Mouse (Mus musculus) telencephalon, adult 2 months (tissue): ENCODE data around the gene H2-DMb2.
"Not testable (repeated sequence)": the region's sequence is repeated elsewhere in the genome, so short reads cannot be mapped to it uniquely, and the experiment has no call there.

Experiments
- DNase-seq: peaks from one replicate; pipeline ENCODE4 v3.0.0-alpha.2; 2011; ENCODE audit warnings: low read depth, low spot score

H2-DMb2 gene

DNA sequence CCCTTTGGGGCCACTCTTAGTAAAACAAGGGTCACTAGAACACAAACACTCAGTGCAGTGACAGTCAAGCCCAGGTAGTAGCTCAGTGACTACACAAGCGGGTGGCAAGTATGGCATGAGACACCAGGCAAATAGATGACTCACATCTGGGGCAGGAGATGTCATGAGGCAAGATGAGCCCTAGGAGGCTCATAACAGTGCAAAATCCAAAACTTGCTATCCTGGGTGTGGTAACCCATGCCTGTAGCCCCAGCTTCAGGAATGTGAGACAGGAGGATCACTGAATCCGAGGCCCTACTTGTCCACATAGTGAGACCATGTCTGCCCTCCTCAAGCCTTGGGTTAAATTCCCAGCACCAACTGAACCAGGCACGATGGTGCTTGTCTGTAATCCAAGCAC, 8.7 kb upstream of the H2-DMb2 start:
- no peak for DNase-seq

DNA sequence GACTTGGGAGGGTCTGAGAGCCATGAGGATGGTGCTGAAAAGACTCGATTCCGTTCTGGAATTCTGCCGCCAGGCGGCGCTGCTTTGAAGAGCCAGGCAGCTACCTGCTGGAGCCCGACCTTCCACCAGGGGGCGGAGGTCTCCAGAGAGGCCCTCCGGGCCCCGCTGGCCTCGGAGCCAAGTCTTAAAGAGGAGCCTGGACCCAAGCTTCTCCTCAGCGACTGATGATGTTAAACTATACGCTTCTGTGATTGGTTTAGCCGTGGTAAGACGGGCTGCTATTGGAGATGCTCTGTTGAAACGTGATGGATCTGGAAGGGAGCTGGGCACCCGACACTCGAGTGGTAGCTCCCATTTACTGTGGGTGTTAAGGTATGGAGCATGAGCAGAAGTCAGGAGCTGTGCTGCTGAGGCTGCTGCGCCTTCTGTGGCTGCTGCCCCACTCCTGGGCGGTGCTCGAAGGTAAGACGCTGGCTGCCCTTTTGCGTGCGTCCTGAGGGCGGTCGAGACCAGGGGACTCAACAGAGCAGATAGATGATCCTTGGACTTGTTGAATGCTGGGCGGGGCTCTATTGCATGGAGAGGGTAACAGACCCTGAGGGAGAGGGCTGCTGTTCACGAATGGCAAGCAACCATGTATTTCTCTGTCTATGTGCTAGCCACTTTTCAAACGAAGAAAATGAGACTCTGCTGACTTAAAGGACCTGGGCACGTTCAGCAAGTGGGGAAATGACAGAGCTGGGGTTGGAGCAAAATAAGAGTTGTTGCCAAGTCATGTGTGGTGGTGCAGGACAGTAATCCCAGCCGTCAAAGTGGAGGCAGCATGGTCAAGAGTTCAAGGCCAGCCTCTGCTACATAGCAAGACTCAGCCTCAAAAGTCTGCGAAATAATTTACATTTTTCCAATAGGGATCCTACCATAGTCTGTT, 7.5 kb upstream of the H2-DMb2 start:
- DNase-seq: peak; percentile 99

DNA sequence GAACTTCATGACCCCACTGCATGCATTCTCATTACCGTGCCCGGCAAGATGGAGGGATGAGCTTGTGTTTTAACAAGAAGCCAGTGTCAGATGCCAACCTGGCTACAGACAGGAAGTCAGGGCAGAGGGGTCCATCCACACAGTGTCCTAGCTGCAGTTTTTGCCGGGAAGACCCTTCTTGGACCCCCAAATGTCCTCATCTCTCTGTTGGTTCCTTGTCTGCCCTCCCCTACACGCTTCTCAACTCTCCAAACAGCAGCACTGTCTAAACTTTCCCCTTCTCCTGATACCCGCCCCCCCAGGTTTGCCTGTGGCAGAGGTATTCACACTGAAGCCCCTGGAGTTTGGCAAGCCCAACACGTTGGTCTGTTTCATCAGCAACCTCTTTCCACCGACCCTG, 5.5 kb upstream of the H2-DMb2 start:
- DNase-seq: no peak

DNA sequence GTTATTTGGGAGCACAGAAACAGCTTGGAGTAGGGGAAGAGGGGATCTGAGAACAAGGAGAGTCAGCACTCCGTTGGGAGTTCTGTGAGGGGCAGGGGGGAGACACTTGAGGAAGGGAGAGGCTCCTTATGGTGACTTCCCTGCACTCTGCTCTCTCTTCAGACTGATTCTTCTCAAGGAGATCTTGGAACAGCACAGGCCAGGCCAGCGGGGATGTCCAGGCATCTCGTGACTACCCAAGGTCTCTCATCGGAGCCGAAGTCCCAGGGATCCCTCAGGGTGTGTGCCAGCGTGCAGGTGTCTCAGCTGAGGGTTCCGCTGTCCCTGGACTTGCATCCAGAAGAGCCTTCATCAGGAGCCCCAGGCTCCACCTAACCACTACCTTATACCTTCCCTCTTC, 4.5 kb upstream of the H2-DMb2 start:
- DNase-seq: no peak

DNA sequence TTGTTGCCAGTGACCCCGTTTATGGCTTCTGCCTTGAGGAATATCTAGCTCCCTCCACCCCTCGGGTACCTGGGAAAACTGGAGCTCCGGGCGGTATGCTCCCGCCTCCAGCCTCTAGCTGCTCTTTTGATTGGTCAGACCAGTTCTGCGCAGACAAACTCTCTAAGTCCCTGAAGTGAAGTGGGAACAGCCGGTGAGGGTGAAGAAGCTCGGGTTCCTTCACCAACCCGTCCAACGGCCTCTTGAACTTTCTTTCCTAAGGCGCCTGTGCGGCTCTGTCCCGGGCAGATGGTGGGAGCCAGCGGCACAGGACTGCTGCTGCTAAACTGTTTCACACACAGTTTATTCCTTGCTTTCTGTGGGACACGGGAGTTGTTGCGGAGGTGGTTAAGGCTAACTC, 3.7 kb upstream of the H2-DMb2 start:
- DNase-seq: no peak

DNA sequence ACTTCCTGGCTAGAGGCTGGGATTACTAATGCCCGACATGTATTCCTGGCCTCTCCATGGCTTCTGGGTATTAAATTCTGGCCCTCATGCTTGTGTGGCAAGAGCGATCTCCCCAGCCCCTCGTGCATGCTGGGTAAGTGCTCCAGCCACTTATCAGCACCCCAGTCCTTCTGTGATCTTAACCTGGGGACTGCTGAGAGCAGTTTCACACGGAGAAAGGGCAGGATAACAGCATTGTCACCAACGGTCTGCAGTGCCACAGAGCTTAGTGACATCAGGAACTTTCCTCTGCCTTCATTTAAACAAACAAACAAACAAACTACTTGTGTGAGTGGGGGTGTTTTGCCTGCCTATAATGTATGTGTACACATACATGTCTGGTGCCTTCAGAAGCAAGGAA, 2.9 kb upstream of the H2-DMb2 start:
- DNase-seq: no peak

DNA sequence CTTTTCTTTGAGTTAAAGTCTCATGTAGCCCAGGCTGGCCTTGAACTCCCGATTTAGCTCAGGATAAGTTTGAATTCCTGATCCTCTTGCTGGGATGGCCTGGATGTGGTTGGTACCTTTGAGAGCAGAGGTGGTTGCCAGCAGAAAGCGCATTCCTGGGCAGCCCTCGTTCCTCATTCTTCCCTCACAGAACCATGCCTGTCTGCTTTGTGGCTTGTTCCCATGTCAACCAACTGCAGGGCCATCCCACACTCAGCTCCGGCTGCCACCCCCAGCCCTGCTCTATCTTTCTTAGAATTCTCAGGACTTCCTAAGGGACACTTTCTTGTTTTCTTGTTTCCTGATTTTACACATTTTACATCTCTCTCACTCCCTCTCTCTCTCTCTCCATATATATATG, 1.7 kb upstream of the H2-DMb2 start:
- DNase-seq: no peak

DNA sequence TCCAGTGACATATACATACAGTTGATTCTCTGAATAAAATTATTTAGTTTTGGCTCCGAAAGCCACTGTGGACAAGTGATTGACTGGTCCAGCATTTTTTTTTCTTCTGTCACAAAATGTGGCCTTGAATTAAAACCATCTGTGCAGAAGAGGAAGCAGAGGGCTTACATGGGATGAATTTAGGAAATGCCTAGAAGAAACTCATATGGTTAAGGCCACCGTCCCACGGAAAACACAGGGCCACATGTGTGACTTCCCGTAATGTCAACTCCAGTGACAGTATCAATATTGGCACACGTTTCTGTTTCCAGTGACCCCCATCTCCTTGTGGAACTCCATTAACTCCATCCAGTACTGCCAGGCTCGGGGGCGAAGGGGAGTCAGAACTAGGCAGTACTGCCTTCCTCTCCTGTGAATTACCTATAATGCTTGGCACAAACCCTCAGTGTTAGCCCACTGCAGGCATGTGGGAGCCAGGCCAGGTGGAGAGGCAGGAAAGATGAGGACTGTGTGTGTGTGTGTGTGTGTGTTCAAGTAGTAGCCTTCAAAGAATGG, 574 bp upstream of the H2-DMb2 start:
- no peak for DNase-seq

DNA sequence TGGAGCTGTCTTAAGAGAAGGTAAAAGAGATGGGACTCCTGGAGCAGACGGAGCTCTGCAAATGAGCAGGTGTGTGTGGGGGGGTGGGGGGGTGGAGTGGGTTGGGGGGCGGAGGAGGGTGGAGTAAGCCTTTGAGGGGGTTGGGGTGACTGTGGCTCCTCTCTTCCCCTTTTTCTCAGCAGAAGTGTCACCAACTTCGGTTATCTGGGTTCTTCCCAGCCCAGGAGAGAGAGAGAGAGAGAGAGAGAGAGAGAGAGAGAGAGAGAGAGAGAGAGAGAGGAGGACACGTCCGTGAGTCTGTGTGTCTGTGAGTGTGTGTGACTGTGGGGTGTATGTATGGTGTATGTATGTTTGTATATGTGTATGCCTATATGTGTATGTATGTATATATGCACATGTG, 354 bp downstream of the H2-DMb2 start:
- no peak for DNase-seq

DNA sequence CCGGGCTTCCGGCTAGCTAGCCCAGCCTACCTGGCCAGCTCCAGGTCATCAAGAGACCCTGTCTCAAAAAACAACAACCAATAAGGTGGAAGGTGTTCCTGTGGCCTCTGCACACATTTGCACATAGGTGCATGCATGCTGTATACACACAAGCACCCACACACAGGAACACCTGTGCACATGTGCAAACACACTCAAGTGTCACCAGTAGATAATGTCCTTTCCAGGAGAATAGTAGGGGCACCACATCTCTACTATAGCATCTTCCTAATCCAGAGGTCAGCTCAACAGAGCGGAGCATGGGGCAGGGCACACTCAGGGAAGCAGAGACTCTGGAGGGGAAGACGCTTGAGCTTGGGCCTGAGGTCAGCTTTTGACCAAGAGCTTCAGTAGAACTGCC, 1.1 kb downstream of the H2-DMb2 start:
- not testable (repeated sequence) for DNase-seq

DNA sequence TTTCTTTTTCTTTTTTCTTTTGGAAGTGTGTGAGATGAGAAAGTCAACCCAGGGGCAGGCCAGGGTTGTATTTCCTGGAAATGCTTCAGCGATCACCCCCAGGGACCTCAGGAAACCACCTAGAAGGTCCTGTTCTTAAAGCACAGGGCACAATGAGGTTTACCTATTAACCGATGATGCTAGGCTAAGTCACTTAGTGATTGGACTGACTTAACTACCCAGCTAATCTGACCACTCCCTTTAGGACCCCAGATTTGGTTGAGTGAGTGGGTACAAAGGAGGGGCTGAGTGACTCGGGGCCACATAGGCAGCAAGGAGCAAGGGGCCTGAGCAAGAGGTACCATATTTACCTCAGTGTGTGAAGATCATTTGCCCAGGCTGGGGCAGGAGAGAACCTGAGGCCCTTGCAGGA, 1.9 kb downstream of the H2-DMb2 start:
- DNase-seq: no peak

DNA sequence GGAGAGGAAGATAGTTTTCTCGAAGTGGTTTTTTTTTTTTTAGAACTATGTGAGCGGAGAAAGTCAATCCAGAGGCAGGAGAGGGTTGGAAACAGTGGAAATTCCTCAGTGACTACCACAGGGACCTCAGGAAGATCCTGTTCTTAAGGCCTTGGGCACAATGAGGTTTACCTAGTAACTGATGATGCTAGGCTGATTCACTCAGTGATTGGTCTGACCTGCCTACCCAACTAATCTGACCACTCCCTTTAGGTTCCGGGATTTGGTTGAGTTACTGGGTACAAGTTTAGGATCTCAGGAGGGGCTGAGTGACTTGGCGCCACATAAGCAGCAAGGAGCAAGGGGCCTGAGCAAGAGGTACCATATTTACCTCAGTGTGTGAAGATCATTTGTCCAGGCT, 9.8 kb downstream of the H2-DMb2 start, which contains the start of gene H2-DMb1:
H2-DMb1 (plus strand) TSS at position 150 of the 400 bp plus-strand sequence.
- DNase-seq: peak; percentile 79

DNA sequence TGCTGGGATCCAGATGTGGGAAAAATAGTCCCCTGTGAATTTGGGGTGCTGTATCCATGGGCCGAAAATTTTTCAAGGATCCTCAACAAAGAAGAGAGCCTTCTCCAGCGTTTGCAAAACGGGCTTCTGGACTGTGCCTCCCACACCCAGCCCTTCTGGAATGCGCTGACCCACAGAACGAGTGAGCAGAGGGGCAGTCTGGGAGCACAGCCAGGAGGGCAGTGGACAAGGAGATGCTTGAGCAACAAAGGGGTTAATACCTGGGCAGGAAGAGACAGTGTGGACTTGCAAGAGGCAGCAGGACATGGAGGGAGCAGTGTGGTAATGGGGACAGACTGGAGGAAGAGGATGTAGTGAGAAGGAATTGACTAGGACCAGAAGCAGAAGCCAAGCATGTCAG, 12.4 kb downstream of the H2-DMb2 start:
- no peak for DNase-seq

DNA sequence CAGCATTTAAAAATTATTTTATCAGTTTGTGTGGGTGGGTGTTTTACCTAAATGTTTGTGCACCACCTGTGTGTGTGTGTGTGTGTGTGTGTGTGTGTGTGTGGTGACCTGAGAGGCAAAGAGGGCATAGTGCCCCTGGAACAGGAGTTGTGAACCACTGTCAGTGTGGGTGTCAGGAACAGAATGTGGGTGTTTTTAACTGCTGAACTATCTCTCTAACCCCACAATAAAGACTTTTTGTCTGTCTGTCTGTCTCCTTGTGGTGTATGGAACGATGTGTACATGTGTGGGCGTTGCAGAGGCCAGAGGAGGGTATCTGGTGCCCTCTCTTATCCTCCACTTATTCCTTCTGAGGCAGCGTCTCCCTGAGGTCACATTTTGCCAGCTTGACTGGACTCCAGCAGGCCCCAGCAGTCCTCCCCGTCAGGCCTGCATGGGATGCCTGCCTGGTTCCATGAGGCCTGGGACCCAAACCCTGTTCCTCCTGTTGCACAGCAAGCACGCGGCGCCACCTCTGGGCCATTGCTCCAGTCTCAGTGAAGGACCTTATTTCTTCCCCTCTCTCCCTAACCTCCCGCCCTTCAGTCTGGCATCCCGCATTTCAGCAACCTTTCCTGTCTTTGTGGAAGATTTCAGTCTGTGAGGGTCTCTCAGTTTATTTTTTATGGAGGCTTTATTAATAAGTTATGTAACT, 21.2 kb downstream of the H2-DMb2 start:
- no peak for DNase-seq

DNA sequence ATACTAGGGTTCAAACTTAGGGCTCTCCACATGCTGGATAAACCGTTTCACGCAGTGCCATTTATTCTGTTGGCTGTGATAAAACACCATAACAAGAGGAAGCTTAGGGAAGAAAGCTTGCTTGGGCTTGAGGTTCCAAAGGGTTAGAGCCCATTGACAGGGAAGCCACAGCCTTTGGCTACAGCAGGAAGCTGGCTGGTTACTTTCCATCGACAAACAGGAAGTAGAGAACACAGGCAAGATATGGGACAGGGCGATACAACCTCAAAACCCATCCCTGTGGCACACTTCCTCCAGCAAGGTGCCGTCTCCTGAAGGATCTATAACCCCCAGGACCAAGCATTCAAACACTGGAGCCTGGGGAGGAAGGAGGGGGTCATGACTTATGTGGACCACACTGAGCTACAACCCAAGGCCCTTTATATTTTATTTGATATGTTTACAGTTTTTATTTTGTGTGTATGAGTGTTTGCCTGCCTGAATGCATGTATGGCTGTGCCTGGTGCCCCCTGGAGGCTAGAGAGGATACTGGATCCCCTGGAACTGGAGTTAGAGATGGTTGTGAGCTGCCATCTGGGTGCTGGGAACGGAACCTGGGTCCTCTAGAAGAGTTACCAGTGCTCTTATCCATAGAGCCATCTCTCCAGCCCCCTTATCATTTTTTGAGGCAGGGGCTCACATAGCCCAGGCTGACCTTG, 22.1 kb downstream of the H2-DMb2 start:
- no peak for DNase-seq

DNA sequence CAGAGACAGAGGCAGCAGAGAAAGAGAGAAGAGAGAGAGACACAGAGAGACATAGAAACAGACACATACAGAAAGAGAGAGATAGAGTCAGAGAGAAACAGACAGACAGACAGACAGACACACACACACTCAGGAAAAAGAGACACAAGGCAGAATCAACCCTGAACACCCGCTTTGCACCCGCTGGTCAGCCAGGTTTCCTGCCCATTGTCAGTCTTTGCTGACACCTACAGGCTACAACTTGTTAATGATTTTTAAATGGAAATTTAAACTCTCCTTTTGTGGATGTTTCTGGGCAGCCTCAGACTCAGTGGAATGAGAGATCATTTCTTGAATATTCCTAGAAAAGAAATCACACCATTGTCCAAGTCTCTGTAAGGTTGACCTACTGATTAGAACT, 26.2 kb downstream of the H2-DMb2 start:
- peak; percentile 12 for DNase-seq

DNA sequence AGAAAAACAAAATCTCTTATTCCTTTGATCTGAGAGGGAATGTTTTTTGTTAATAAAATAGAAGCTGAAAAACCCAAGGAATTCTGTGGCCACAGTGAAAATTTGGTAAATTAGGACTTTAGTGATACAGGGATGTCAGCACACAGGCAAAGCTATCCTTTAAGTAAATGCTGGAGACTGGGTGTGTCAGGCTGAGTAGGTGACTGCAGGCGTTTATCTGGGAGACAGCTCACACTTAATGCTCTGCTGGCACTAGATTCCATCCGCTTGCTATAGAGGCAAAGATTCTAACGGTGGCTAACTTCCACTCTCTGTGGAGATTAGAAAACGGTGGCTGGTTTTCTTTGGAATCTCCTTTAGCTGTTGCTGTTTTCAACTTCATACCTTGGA, 27.4 kb downstream of the H2-DMb2 start:
- no peak for DNase-seq

DNA sequence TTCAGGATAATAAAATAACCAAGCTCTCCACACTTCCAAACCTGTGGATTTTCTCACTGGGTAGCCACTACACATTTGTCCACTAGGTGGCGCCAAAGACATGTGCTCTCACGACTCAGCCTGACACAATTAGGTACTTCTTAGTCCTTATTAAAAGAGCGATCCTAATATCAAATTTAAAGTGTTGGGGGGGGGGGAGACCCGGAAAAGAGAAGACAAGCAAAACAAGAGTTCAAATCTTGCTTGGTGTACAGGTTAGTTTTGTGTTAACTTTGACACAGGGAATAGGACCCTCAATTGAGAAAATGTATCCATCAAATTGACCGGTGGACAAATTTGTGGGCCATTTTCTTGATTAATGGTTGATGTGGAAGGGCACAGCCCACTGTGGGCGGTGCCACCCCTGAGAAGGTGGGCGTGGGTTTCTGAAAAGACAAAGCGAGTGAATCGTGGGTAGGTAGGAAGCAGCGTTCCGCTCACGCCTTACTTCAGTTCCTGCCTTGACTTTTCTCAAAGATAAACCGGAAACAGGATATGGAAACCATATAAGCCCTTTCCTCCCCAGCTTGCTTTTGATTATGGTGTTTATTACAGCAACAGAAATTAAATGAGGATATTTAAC, 27.9 kb downstream of the H2-DMb2 start:
- peak; percentile 41 for DNase-seq

DNA sequence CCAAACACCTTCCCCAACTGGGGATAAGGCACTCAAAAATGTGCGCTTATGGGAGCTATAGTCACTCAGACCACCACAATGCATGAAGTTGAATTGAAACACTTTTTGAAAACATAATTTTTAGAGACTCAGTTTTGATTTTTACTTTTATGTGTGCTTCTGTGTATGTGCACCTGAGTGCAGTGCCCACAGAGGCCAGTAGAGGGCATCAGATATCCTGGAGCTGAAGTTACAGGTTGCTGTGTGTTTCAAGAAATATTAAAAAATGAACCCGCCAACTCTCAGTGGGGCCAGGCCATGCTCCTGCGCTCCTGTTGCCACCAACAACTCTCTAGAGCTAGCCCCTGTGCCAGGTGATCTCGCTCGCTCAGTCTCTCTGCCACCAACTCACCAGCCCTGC, 29.4 kb downstream of the H2-DMb2 start:
- no peak for DNase-seq

DNA sequence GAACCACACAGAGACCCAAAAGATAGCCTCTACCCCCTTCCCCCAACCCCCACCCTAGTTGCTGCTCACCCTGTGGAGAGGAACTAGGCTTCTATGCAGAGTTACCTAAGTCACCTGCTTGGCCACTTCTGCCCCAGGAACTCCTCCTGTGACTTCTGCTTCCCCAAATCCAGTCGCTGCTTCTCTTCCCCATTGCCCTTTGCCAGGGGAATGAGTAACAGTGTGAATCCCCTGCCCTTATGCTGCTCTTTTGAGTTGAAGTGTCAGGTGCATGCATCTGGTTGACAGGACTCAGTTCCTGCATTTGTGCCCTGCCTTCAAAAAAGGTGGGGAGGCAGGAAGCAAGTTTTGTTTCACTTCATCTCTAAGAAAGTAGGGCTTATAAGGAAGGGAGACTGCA, 31.0 kb downstream of the H2-DMb2 start:
- no peak for DNase-seq

DNA sequence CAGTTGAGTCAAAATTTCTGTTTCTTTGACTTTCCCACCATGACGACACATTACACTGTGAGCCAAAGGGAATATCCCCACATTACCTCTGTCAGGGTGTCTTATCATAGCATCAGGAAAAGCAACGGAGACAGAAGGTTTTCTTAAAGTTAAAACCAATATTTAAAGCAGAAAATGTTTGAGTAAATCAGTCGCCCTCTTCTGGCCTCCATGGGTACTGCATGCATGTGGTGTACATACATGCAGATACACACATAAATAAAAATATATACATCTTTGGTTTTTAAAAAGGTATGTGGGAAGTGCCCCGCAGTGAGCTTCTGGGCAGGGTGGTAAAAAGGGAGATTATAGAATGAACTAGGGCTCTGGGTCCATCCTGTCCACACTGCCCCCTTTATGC, 34.1 kb downstream of the H2-DMb2 start:
- no peak for DNase-seq

DNA sequence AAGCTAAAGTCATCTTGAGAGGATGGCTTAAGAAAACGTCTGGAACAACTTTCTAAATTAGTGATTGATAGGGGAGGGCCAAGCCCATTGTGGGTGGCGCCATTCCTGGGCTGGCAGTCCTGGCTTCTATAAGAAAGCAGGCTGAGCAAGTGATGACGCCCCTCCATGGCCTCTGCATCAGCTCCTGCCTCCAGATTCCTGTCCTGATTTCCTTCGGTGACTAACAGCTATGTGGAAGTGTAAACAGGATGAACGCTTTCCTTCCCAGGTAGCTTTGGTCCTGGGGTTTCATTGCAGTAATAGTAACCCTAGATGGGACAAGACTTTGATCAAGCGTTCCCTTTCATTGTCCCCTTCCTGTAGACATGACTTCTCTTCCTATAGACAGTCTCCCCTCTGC, 35.9 kb downstream of the H2-DMb2 start:
- no peak for DNase-seq
